Mouse (Mus musculus) myocyte (in vitro differentiated cells): ENCODE measurements around the gene Swap70. TPM values are rescaled to one million over a fixed set of nuclear protein-coding genes. Genes with fewer than 3 reads are reported as not detected.

Experiments
- H3K27me3 ChIP-seq: one replicate; pipeline ENCODE4 v1.6.1; 2011; ENCODE audit not compliant: control insufficient read depth, insufficient read depth, insufficient read length
- H3K36me3 ChIP-seq: one replicate; pipeline ENCODE4 v1.6.1; 2011; ENCODE audit not compliant: control insufficient read depth, insufficient read depth
- H3K4me2 ChIP-seq: one replicate; pipeline ENCODE4 v1.6.1; 2011; ENCODE audit warnings: low read depth, control low read depth
- H3K4me3 ChIP-seq: one replicate; pipeline ENCODE4 v1.5.1; 2011; ENCODE audit warnings: mild to moderate bottlenecking, control low read depth, moderate library complexity
- H3K79me2 ChIP-seq: one replicate; pipeline ENCODE4 v1.6.1; 2011; ENCODE audit not compliant: control insufficient read depth, insufficient read depth
- H3ac ChIP-seq: one replicate; pipeline ENCODE4 v1.6.1; 2011; ENCODE audit not compliant: control insufficient read depth, insufficient read length
- CEBPB ChIP-seq: IDR thresholded peaks from 2 replicates; pipeline ENCODE4 v1.6.1; 2011; ENCODE audit warnings: mild to moderate bottlenecking, moderate library complexity; ENCODE audit not compliant: poor library complexity, insufficient read depth, severe bottlenecking
- E2F4 ChIP-seq: IDR thresholded peaks from one replicate; pipeline ENCODE4 v1.6.1; 2011; ENCODE audit warnings: mild to moderate bottlenecking, control low read depth, moderate library complexity; ENCODE audit not compliant: insufficient read depth
- MAX ChIP-seq: IDR thresholded peaks from one replicate; pipeline ENCODE4 v1.6.1; 2011; ENCODE audit warnings: low read depth, mild to moderate bottlenecking, control low read depth
- MYOD1 ChIP-seq, 3 experiments: IDR thresholded peaks; one replicate each; pipeline ENCODE4 v1.6.1; 2011; ENCODE audit warnings: control low read depth in 2 of 3, low read depth in 2 of 3, mild to moderate bottlenecking in 2 of 3, moderate library complexity in 1 of 3; ENCODE audit not compliant: insufficient read length in 2 of 3, control insufficient read depth in 1 of 3
- MYOG ChIP-seq, 3 experiments: IDR thresholded peaks; one replicate each; pipeline ENCODE4 v1.6.1; 2011; ENCODE audit warnings: control low read depth in 2 of 3, low read depth in 2 of 3, mild to moderate bottlenecking in 2 of 3; ENCODE audit not compliant: insufficient read length in 2 of 3, control insufficient read depth in 1 of 3, insufficient read depth in 1 of 3
- POLR2A ChIP-seq: IDR thresholded peaks from one replicate; pipeline ENCODE4 v1.6.1; 2011; ENCODE audit warnings: low read depth, mild to moderate bottlenecking, control low read depth, moderate library complexity; ENCODE audit not compliant: insufficient read length
- POLR2AphosphoS2 ChIP-seq: IDR thresholded peaks from one replicate; pipeline ENCODE4 v1.6.1; 2011; ENCODE audit warnings: low read depth, control low read depth; ENCODE audit not compliant: insufficient read length
- REST ChIP-seq: IDR thresholded peaks from one replicate; pipeline ENCODE4 v1.6.1; 2011; ENCODE audit warnings: mild to moderate bottlenecking, control low read depth, moderate library complexity; ENCODE audit not compliant: insufficient read depth, insufficient read length
- SRF ChIP-seq: IDR thresholded peaks from one replicate; pipeline ENCODE4 v1.6.1; 2011; ENCODE audit warnings: low read depth; ENCODE audit not compliant: control insufficient read depth, insufficient read length
- TCF12 ChIP-seq: IDR thresholded peaks from one replicate; pipeline ENCODE4 v1.6.1; 2011; ENCODE audit warnings: mild to moderate bottlenecking, control low read depth; ENCODE audit not compliant: poor library complexity, insufficient read depth, severe bottlenecking
- TCF3 ChIP-seq: IDR thresholded peaks from one replicate; pipeline ENCODE4 v1.6.1; 2011; ENCODE audit warnings: low read depth, control low read depth; ENCODE audit not compliant: insufficient read length
- USF1 ChIP-seq: IDR thresholded peaks from one replicate; pipeline ENCODE4 v1.6.1; 2011; ENCODE audit warnings: low read depth, mild to moderate bottlenecking, control low read depth, moderate library complexity
- polyA plus RNA-seq: library from polyadenylated mRNA; unstranded; fragments of >200 nt; fragmentation: generic; extraction: Trizol; gene quantifications from one replicate; pipeline ENCODE4 v1.2.1, GENCODE M21; 2012; ENCODE audit warnings: missing spikeins

The Swap70 gene
- polyA plus RNA-seq, 1 experiment, result 11.4 TPM

GRCm38 (mm10) chr7:110253861-110254260 is 32.4 kb downstream of the Swap70 start:
- Histone ChIP-seq H3K79me2 (peaks cover 17% of the 10 kb centered on the region), H3K27me3 (no peaks in the 10 kb centered on the region), H3K4me3 (no peak overlapping the region), H3K36me3 (no peaks in the 10 kb centered on the region), H3ac (no peak overlapping the region), H3K4me2 (no peak overlapping the region)
- TF ChIP-seq SRF (no peak), POLR2A (no peak), MYOG (IDR thresholded peaks at IDR 0.05; ENCODE audit: control insufficient read depth in 1 of 3, insufficient read depth in 1 of 3, insufficient read length in 2 of 3, low read depth in 2 of 3) (no peak), USF1 (no peak), CEBPB (no peak), E2F4 (no peak), POLR2AphosphoS2 (no peak), REST (no peak), TCF3 (no peak)

GRCm38 (mm10) chr7:110254395-110254794 is 32.9 kb downstream of the Swap70 start:
- Histone ChIP-seq H3K36me3 (no peaks in the 10 kb centered on the region), H3K4me2 (no peak overlapping the region), H3ac (no peak overlapping the region), H3K79me2 (peaks cover 15% of the 10 kb centered on the region), H3K27me3 (no peaks in the 10 kb centered on the region), H3K4me3 (no peak overlapping the region)
- TF ChIP-seq SRF, result no peak
- TF ChIP-seq MYOG (IDR thresholded peaks at IDR 0.05; ENCODE audit: control insufficient read depth in 1 of 3, insufficient read depth in 1 of 3, insufficient read length in 2 of 3, low read depth in 2 of 3), result no peak
- no peak for TF ChIP-seq POLR2AphosphoS2
- no peak for TF ChIP-seq TCF3
- TF ChIP-seq TCF12, result no peak
- TF ChIP-seq POLR2A, result no peak
- no peak for TF ChIP-seq USF1
- no peak for TF ChIP-seq E2F4
- TF ChIP-seq MAX, result no peak

GRCm38 (mm10) chr7:110257059-110257458 is 35.5 kb downstream of the Swap70 start:
- no peak overlapping the region for H3ac ChIP-seq
- no peaks in the 10 kb centered on the region for H3K27me3 ChIP-seq
- peaks cover 4% of the 10 kb centered on the region for H3K79me2 ChIP-seq
- no peaks in the 10 kb centered on the region for H3K36me3 ChIP-seq
- TF ChIP-seq TCF12, result no peak
- TF ChIP-seq REST, result no peak
- no peak for TF ChIP-seq POLR2AphosphoS2
- no peak for TF ChIP-seq CEBPB
- no peak for TF ChIP-seq USF1
- no peak for TF ChIP-seq MAX
- no peak for TF ChIP-seq POLR2A
- H3K4me3 ChIP-seq, result no peak overlapping the region
- no peak overlapping the region for H3K4me2 ChIP-seq

- no peak for TF ChIP-seq CEBPB
- no peak for TF ChIP-seq TCF12
- TF ChIP-seq SRF, result no peak
- no peak for TF ChIP-seq TCF3
- TF ChIP-seq REST, result no peak
- TF ChIP-seq MYOG (IDR thresholded peaks at IDR 0.05; ENCODE audit: control insufficient read depth in 1 of 3, insufficient read depth in 1 of 3, insufficient read length in 2 of 3, low read depth in 2 of 3), result no peak
- no peak for TF ChIP-seq MYOD1 (IDR thresholded peaks at IDR 0.05; ENCODE audit: control insufficient read depth in 1 of 3, insufficient read length in 2 of 3, low read depth in 2 of 3)
- no peak for TF ChIP-seq POLR2AphosphoS2
- TF ChIP-seq MAX, result no peak
- no peak for TF ChIP-seq E2F4
- no peak for TF ChIP-seq POLR2A
- TF ChIP-seq USF1, result no peak
- Histone ChIP-seq H3ac (no peak overlapping the region), H3K79me2 (no peaks in the 10 kb centered on the region), H3K27me3 (no peaks in the 10 kb centered on the region), H3K4me3 (no peak overlapping the region), H3K36me3 (peaks cover 6% of the 10 kb centered on the region), H3K4me2 (no peak overlapping the region)
These were observed 36.9 kb downstream of the Swap70 start for GRCm38 (mm10) chr7:110258196-110258950.

GRCm38 (mm10) chr7:110259966-110260711 is 38.6 kb downstream of the Swap70 start:
- Histone ChIP-seq H3K4me3 (no peak overlapping the region), H3ac (no peak overlapping the region), H3K79me2 (no peaks in the 10 kb centered on the region), H3K4me2 (no peak overlapping the region), H3K27me3 (no peaks in the 10 kb centered on the region), H3K36me3 (peaks cover 12% of the 10 kb centered on the region)
- no peak for TF ChIP-seq USF1
- TF ChIP-seq E2F4, result no peak
- TF ChIP-seq REST, result no peak
- TF ChIP-seq MYOG (IDR thresholded peaks at IDR 0.05; ENCODE audit: control insufficient read depth in 1 of 3, insufficient read depth in 1 of 3, insufficient read length in 2 of 3, low read depth in 2 of 3), result no peak
- no peak for TF ChIP-seq CEBPB
- no peak for TF ChIP-seq TCF3
- TF ChIP-seq MAX, result no peak
- no peak for TF ChIP-seq SRF
- no peak for TF ChIP-seq POLR2AphosphoS2
- TF ChIP-seq POLR2A, result no peak
- no peak for TF ChIP-seq MYOD1 (IDR thresholded peaks at IDR 0.05; ENCODE audit: control insufficient read depth in 1 of 3, insufficient read length in 2 of 3, low read depth in 2 of 3)
- no peak for TF ChIP-seq TCF12
